Mouse (Mus musculus) midbrain, embryonic 13.5 days (tissue): ENCODE measurements around the gene Nxt1. TPM values are rescaled to one million over a fixed set of nuclear protein-coding genes. Genes with fewer than 3 reads are reported as not detected.
A peak's percentile ranks its signal among the peaks of the same experiment; 100 is the strongest.

ENCODE experiments used
- ATAC-seq: fragments of 200-750 bp; cut with Nextera tagmentation; 2 replicates; pipeline ENCODE4 v1.8.0; 2017; ENCODE audit warnings: mild to moderate bottlenecking, moderate TSS enrichment, moderate library complexity
- H3K27ac ChIP-seq: fragments of 300-500 bp; sonication (generic); 2 replicates; pipeline ENCODE4 v1.5.1; 2015; ENCODE audit warnings: inconsistent platforms, mild to moderate bottlenecking, moderate library complexity
- H3K27me3 ChIP-seq: fragments of 300-500 bp; sonication (generic); 2 replicates; pipeline ENCODE4 v1.6.1; 2015; ENCODE audit warnings: mild to moderate bottlenecking, inconsistent platforms
- H3K36me3 ChIP-seq: fragments of 300-500 bp; sonication (generic); 2 replicates; pipeline ENCODE4 v1.6.1; 2015; ENCODE audit warnings: mild to moderate bottlenecking, inconsistent platforms
- H3K4me1 ChIP-seq: fragments of 300-500 bp; sonication (generic); replicated peaks from 2 replicates; pipeline ENCODE4 v1.6.1; 2015; ENCODE audit warnings: inconsistent platforms
- H3K4me2 ChIP-seq: fragments of 300-500 bp; sonication (generic); replicated peaks from 2 replicates; pipeline ENCODE4 v1.6.1; 2015; ENCODE audit warnings: moderate library complexity, mild to moderate bottlenecking, inconsistent platforms
- H3K4me3 ChIP-seq: fragments of 300-500 bp; sonication (generic); replicated peaks from 2 replicates; pipeline ENCODE4 v1.5.1; 2015; ENCODE audit warnings: mild to moderate bottlenecking, inconsistent platforms
- H3K9ac ChIP-seq: fragments of 300-500 bp; sonication (generic); replicated peaks from 2 replicates; pipeline ENCODE4 v1.6.1; 2015; ENCODE audit warnings: mild to moderate bottlenecking, inconsistent platforms
- H3K9me3 ChIP-seq: fragments of 300-500 bp; sonication (generic); 2 replicates; pipeline ENCODE4 v1.6.1; 2016; ENCODE audit warnings: mild to moderate bottlenecking, inconsistent platforms
- WGBS: fragments of 180-500 bp; shearing (Covaris S2); methylation state at CpG from one replicate; pipeline ENCODE4 v1.1.7; 2015; 5-methylcytosine and 5-hydroxymethylcytosine counted together
- polyA plus RNA-seq: library from polyadenylated mRNA; unstranded; fragments of >200 nt; fragmentation: Nextera tagmentation; extraction: Ambion mirVana; gene quantifications from 2 replicates; pipeline ENCODE4 v1.2.1, GENCODE M21; 2015

Gene Nxt1
- 64.0 and 65.3 TPM in 2 replicates for polyA plus RNA-seq

DNA sequence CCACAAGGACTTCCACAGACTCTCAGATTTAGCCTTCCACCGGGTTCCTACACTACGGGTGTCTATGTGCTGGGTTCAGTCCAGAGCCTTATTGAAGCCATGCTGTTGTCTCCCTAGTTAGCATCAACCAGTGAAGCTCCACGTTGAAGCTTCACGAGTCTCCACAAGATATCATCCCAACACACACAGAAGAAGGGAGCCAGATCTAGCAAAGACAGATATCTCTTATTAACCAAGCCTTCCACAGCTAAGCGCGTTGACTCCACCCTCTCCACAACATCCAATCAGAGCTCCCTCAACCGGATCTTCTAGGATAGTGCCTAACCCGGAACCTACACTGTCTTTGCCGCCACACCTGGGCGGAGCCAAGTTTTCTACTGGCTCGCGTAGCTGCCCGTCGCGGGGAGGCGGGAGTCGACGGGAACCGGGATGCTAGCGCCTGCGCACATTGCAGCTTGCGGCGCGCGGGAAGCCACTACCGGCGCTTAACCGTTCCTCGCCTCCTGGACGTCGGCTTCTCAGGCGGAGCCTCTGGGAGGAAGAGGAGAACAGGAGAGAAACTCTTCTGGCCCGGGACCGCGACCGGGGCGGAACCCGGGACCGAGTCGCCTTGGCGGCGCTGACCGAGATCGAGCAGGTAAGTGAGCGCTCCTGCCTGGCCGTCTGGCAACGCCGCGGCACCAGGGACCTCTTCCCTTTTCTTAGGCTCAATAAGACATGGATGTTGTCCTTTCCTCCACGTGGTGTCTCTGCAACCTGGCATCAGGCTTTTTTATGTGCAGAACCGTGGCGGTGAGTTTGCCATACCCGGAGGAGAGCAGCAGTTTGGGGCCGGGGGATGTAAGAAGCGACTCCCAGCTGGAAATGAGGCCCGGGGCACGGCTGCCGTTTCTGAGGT, at the start of gene Nxt1:
TSS of gene Nxt1 (plus strand) at position 403 of the 898 bp plus-strand sequence.
- H3K4me2 ChIP-seq: peak within 1 kb of the TSS; percentile 95
- H3K4me3 ChIP-seq: peak within 1 kb of the TSS; percentile 85
- peak within 1 kb of the TSS; percentile 89 for H3K9ac ChIP-seq
- H3K9me3 ChIP-seq: no peaks in the 10 kb centered on the region
- H3K4me1 ChIP-seq: peaks cover 36% of the 10 kb centered on the region
- H3K27ac ChIP-seq: peak within 1 kb of the TSS; percentile 76
- peaks cover 24% of the 10 kb centered on the region for H3K36me3 ChIP-seq
- peak; percentile 100 for ATAC-seq
- no peaks in the 10 kb centered on the region for H3K27me3 ChIP-seq
- WGBS: 1% methylated on average over 58 of the region's 58 CpGs

GRCm38 (mm10) chr2:148623067-148623466, 49.3 kb upstream of the Nxt1 start:
- no peaks in the 10 kb centered on the region for H3K36me3 ChIP-seq
- H3K4me3 ChIP-seq: no peak overlapping the region
- H3K4me2 ChIP-seq: no peak overlapping the region
- WGBS: 84% methylated on average over 2 of the region's 2 CpGs
- no peak for ATAC-seq
- no peaks in the 10 kb centered on the region for H3K4me1 ChIP-seq
- no peak overlapping the region for H3K27ac ChIP-seq
- no peaks in the 10 kb centered on the region for H3K9me3 ChIP-seq
- H3K9ac ChIP-seq: no peak overlapping the region
- H3K27me3 ChIP-seq: no peaks in the 10 kb centered on the region

DNA sequence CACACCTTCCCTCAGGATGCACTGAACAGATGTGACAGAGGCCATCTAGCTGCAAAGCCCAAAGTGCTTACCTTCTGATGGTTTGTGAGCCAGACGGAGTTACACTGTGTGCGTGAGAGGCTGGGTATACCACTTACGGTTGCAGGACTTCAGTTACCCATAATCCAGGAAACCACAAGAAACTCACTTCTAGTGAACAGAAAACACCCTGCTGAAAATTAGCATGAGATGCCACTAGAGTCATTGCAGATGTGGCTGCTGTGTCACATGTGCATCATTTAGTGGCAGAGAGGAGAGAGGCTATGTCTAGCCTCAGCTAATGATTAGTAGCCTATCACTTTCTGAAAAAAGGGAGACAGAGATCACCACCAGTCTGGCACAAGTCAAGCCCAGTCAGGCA, 47.9 kb upstream of the Nxt1 start:
- H3K36me3 ChIP-seq: no peaks in the 10 kb centered on the region
- H3K4me3 ChIP-seq: no peak overlapping the region
- WGBS: 95% methylated on average over 3 of the region's 3 CpGs
- H3K27ac ChIP-seq: no peak overlapping the region
- ATAC-seq: no peak
- H3K27me3 ChIP-seq: no peaks in the 10 kb centered on the region
- no peak overlapping the region for H3K4me2 ChIP-seq
- H3K9ac ChIP-seq: no peak overlapping the region
- H3K4me1 ChIP-seq: no peaks in the 10 kb centered on the region
- H3K9me3 ChIP-seq: no peaks in the 10 kb centered on the region

DNA sequence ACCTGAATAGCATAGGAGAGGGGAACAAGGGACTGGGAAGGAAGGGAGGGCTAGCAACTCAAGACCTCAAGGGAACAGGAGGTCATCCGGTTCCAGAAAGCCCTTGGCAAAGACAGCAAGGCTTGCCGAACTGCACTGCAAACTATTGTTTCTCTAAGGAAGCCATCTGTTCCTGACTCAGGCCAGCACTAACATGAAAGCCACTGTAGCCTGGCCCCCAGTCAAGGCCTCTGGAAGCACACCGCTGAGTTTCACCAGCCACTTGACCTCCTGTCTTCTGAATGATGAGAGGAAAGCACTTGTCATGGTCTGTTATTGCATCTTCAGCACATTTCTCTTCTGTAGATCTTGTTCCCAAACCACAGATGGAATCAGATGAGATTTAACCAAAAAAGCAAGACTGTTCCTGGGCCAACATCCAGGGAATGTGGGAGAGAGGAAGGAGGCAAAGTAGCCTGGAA, 45.4 kb upstream of the Nxt1 start:
- no peak for ATAC-seq
- H3K27ac ChIP-seq: no peak overlapping the region
- H3K4me2 ChIP-seq: no peak overlapping the region
- no peaks in the 10 kb centered on the region for H3K36me3 ChIP-seq
- 81% methylated on average over 3 of the region's 3 CpGs for WGBS
- no peaks in the 10 kb centered on the region for H3K9me3 ChIP-seq
- H3K27me3 ChIP-seq: no peaks in the 10 kb centered on the region
- no peak overlapping the region for H3K4me3 ChIP-seq
- no peak overlapping the region for H3K9ac ChIP-seq
- no peaks in the 10 kb centered on the region for H3K4me1 ChIP-seq

GRCm38 (mm10) chr2:148631011-148631410, 41.4 kb upstream of the Nxt1 start:
- WGBS: 89% methylated on average over 2 of the region's 2 CpGs
- ATAC-seq: no peak
- H3K9me3 ChIP-seq: no peaks in the 10 kb centered on the region
- no peaks in the 10 kb centered on the region for H3K4me1 ChIP-seq
- no peak overlapping the region for H3K4me2 ChIP-seq
- H3K9ac ChIP-seq: no peak overlapping the region
- H3K4me3 ChIP-seq: no peak overlapping the region
- no peak overlapping the region for H3K27ac ChIP-seq
- H3K27me3 ChIP-seq: no peaks in the 10 kb centered on the region
- H3K36me3 ChIP-seq: no peaks in the 10 kb centered on the region

GRCm38 (mm10) chr2:148631602-148632001, 40.8 kb upstream of the Nxt1 start:
- Histone ChIP-seq H3K27ac (no peak overlapping the region), H3K4me1 (no peaks in the 10 kb centered on the region), H3K9ac (no peak overlapping the region), H3K9me3 (no peaks in the 10 kb centered on the region), H3K4me3 (no peak overlapping the region), H3K36me3 (no peaks in the 10 kb centered on the region), H3K27me3 (no peaks in the 10 kb centered on the region), H3K4me2 (no peak overlapping the region)
- no peak for ATAC-seq
- 98% methylated on average over 3 of the region's 3 CpGs for WGBS

DNA sequence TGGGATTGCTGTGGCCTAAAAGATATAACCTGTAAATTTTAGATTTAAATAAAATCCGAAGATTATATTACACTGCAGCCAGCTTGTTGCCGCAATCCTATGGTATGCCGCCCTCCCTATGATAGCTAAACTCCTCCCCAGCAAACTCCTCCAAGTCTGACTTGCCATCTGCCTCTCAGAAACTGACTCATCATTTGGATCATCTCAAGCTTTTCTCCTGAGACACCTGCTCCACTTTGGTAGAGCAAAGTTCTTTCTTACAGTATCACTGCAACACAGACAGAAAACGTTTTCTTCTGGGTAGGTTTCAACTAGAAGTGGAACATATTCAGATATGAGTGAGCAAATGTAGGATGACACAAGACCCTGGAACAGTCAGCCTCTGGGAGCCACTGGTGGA, 37.9 kb upstream of the Nxt1 start:
- 89% methylated on average over 4 of the region's 4 CpGs for WGBS
- Histone ChIP-seq H3K4me2 (no peak overlapping the region), H3K27ac (no peak overlapping the region), H3K4me3 (no peak overlapping the region), H3K36me3 (no peaks in the 10 kb centered on the region), H3K9me3 (no peaks in the 10 kb centered on the region), H3K27me3 (no peaks in the 10 kb centered on the region), H3K4me1 (no peaks in the 10 kb centered on the region), H3K9ac (no peak overlapping the region)
- ATAC-seq: no peak

DNA sequence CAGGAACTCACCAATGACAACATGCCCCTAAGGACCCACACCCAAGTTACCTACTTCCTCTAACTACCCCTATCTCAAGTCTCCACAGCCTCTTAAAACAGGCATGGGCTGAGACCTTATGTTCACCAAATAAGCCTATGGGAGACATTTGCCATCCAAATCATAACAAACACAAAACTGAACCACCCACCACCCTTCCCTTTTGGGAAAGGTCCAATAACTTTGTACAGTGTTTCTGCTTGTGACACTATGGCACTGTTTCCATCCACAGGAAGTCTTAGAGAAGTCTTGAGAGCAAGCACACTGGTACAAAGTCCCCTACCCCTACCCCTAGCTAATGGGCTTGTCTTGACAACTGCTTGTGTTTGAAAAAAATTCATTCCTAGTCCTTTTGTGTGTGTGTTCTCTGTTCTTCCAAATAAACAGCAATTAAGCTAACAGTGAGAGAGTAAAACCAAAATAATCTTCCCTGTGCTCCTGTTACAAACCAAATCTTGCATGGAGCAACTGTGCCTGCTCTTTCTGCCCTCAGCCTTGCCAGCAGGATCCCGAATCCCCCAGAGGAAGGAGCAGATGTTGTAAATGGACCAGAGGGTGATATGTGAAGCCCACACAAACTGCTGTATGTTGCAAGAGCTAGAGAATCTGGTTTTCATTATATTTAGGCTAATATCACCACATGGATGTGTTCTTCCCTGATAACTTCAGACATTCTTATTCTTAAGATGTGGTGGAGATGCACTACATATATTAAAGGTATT, 29.6 kb upstream of the Nxt1 start:
- H3K36me3 ChIP-seq: no peaks in the 10 kb centered on the region
- H3K9me3 ChIP-seq: no peaks in the 10 kb centered on the region
- H3K4me3 ChIP-seq: no peak overlapping the region
- WGBS: 83% methylated on average over 1 of the region's 1 CpGs
- H3K9ac ChIP-seq: no peak overlapping the region
- H3K4me1 ChIP-seq: no peaks in the 10 kb centered on the region
- H3K27me3 ChIP-seq: no peaks in the 10 kb centered on the region
- H3K27ac ChIP-seq: no peak overlapping the region
- no peak for ATAC-seq
- no peak overlapping the region for H3K4me2 ChIP-seq

DNA sequence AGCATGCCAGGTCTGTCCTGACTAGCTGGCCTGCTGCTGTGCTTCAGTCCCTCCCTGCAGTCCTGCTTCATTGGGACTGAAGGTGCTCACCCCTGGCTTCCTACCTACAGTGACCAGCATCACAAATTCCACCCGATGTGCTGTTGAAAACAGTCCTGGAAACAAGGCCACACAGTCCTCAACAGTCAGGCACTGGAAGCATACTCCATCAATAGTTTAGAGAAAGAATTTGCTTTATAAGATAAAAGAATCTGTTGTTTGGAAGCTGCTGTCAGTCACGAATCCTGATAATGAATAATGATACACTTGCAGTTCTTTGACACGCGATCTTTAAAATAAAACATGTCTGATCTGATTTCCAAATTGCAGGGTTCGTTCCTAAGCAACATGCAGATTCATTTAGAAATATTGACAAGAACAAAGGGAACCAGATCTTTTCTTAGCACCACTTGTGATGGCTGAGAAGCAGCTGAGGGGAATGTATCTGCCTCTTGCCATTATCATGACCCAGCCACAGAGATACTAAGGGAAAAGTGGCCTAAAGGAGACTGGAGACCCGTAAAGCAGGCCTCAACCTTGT, 27.9 kb upstream of the Nxt1 start:
- H3K4me2 ChIP-seq: no peak overlapping the region
- H3K27me3 ChIP-seq: no peaks in the 10 kb centered on the region
- no peak overlapping the region for H3K4me3 ChIP-seq
- no peak overlapping the region for H3K27ac ChIP-seq
- H3K9me3 ChIP-seq: no peaks in the 10 kb centered on the region
- H3K36me3 ChIP-seq: no peaks in the 10 kb centered on the region
- H3K9ac ChIP-seq: no peak overlapping the region
- no peaks in the 10 kb centered on the region for H3K4me1 ChIP-seq
- ATAC-seq: no peak
- 85% methylated on average over 6 of the region's 6 CpGs for WGBS

GRCm38 (mm10) chr2:148650587-148651357, 21.6 kb upstream of the Nxt1 start:
- Histone ChIP-seq H3K9ac (no peak overlapping the region), H3K36me3 (no peaks in the 10 kb centered on the region), H3K27me3 (no peaks in the 10 kb centered on the region), H3K4me3 (no peak overlapping the region), H3K4me2 (no peak overlapping the region), H3K9me3 (no peaks in the 10 kb centered on the region), H3K4me1 (peaks cover 14% of the 10 kb centered on the region), H3K27ac (peak overlapping the region; percentile 30; the same call in 1 of the 2 replicates)
- WGBS: 3% methylated on average over 3 of the region's 3 CpGs
- ATAC-seq: peak; percentile 86

- H3K4me2 ChIP-seq: no peak overlapping the region
- no peaks in the 10 kb centered on the region for H3K9me3 ChIP-seq
- no peak overlapping the region for H3K9ac ChIP-seq
- H3K27me3 ChIP-seq: 0 out of 2 replicates have a peak, but pooled peaks cover 4% of the 10 kb centered on the region
- peaks cover 14% of the 10 kb centered on the region for H3K4me1 ChIP-seq
- H3K27ac ChIP-seq: no peak overlapping the region
- no peak overlapping the region for H3K4me3 ChIP-seq
- WGBS: 2% methylated on average over 3 of the region's 3 CpGs
- no peaks in the 10 kb centered on the region for H3K36me3 ChIP-seq
- ATAC-seq: peak; percentile 68
These were observed 17.4 kb upstream of the Nxt1 start for GRCm38 (mm10) chr2:148654961-148655360.
